Mouse (Mus musculus): Measurements from ENCODE around the gene Stk11.

GRCm38 (mm10) chr10:80176270-80176834, 60.7 kb downstream of the Stk11 start:
- no peak for TF ChIP-seq CTCF (IDR thresholded peaks at IDR 0.05; ENCODE audit: low read depth)
- TF ChIP-seq EP300 (IDR thresholded peaks at IDR 0.05; ENCODE audit: low read depth): no peak
